Mouse (Mus musculus) splenic B cell, adult 2 months (primary cell): ENCODE data around the gene Dbt.
"Not testable (repeated sequence)": the region's sequence is repeated elsewhere in the genome, so short reads cannot be mapped to it uniquely, and the experiment has no call there.

Source experiments
- DNase-seq: peaks from one replicate; pipeline ENCODE4 v3.0.0-alpha.2; 2011; ENCODE audit warnings: low read depth, low spot score
- H3K27me3 ChIP-seq: 2 replicates; pipeline ENCODE4 v1.6.1; 2012; ENCODE audit warnings: mild to moderate bottlenecking, low read length, moderate library complexity, mixed read lengths; ENCODE audit not compliant: control insufficient read depth, poor library complexity, insufficient read depth, severe bottlenecking
- H3K36me3 ChIP-seq: 2 replicates; pipeline ENCODE4 v1.6.1; 2012; ENCODE audit warnings: mild to moderate bottlenecking, low read length, moderate library complexity, mixed read lengths; ENCODE audit not compliant: control insufficient read depth, poor library complexity, insufficient read depth, severe bottlenecking

The Dbt gene

GRCm38 (mm10) chr3:116512151-116512903 is 543 bp upstream of the Dbt start:
- Histone ChIP-seq H3K36me3 (0 out of 2 replicates have a peak, but pooled peaks cover 2% of the 10 kb centered on the region), H3K27me3 (no peaks in the 10 kb centered on the region)
- no peak for DNase-seq

GRCm38 (mm10) chr3:116520141-116520761 is 7.4 kb downstream of the Dbt start:
- H3K36me3 ChIP-seq, result peaks cover 7% of the 10 kb centered on the region; the same call in 1 of the 2 replicates
- no peak for DNase-seq
- H3K27me3 ChIP-seq, result no peaks in the 10 kb centered on the region

- H3K36me3 ChIP-seq, result peaks cover 4% of the 10 kb centered on the region; the same call in 1 of the 2 replicates
- 0 out of 2 replicates have a peak, but pooled peaks cover 1% of the 10 kb centered on the region for H3K27me3 ChIP-seq
- DNase-seq, result no peak
These were observed 16.9 kb downstream of the Dbt start for GRCm38 (mm10) chr3:116529741-116530140.

GRCm38 (mm10) chr3:116530826-116531225 is 18.0 kb downstream of the Dbt start:
- peaks cover 3% of the 10 kb centered on the region; the same call in 1 of the 2 replicates for H3K36me3 ChIP-seq
- DNase-seq, result no peak

GRCm38 (mm10) chr3:116536428-116537199 is 23.7 kb downstream of the Dbt start:
- no peaks in the 10 kb centered on the region for H3K27me3 ChIP-seq
- H3K36me3 ChIP-seq, result peaks cover 15% of the 10 kb centered on the region
- no peak for DNase-seq

More at GRCm38 (mm10) chr3:116530826-116531225, 18.0 kb downstream of the Dbt start:
- 0 out of 2 replicates have a peak, but pooled peaks cover 1% of the 10 kb centered on the region for H3K27me3 ChIP-seq

- no peak for DNase-seq
- Histone ChIP-seq H3K27me3 (no peaks in the 10 kb centered on the region), H3K36me3 (peaks cover 15% of the 10 kb centered on the region)
These were observed 24.3 kb downstream of the Dbt start for GRCm38 (mm10) chr3:116537200-116537573.

- Histone ChIP-seq H3K27me3 (no peaks in the 10 kb centered on the region), H3K36me3 (peaks cover 14% of the 10 kb centered on the region)
- DNase-seq, result no peak
These were observed 29.2 kb downstream of the Dbt start for GRCm38 (mm10) chr3:116542070-116542469.

GRCm38 (mm10) chr3:116542532-116542931 is 29.7 kb downstream of the Dbt start:
- Histone ChIP-seq H3K36me3 (peaks cover 14% of the 10 kb centered on the region), H3K27me3 (no peaks in the 10 kb centered on the region)
- no peak for DNase-seq

GRCm38 (mm10) chr3:116547430-116547829 is 34.6 kb downstream of the Dbt start:
- DNase-seq, result no peak
- H3K36me3 ChIP-seq, result peaks cover 2% of the 10 kb centered on the region
- H3K27me3 ChIP-seq, result no peaks in the 10 kb centered on the region

GRCm38 (mm10) chr3:116551362-116551761 is 38.5 kb downstream of the Dbt start:
- H3K27me3 ChIP-seq, result no peaks in the 10 kb centered on the region
- H3K36me3 ChIP-seq, result no peaks in the 10 kb centered on the region; the same call in 1 of the 2 replicates
- no peak for DNase-seq

GRCm38 (mm10) chr3:116561315-116561714 is 48.4 kb downstream of the Dbt start:
- not testable (repeated sequence) for DNase-seq, H3K36me3 ChIP-seq, H3K27me3 ChIP-seq

GRCm38 (mm10) chr3:116562408-116563094 is 49.7 kb downstream of the Dbt start, which contains the start of gene Lrrc39:
Gene Lrrc39, plus strand, starts transcription at chr3:116562973.
- Histone ChIP-seq H3K27me3 (no peaks in the 10 kb centered on the region), H3K36me3 (no peaks in the 10 kb centered on the region)
- no peak for DNase-seq

GRCm38 (mm10) chr3:116563095-116563492 is 50.2 kb downstream of the Dbt start:
- H3K27me3 ChIP-seq, result no peaks in the 10 kb centered on the region
- no peak for DNase-seq
- H3K36me3 ChIP-seq, result no peaks in the 10 kb centered on the region

- Histone ChIP-seq H3K36me3 (no peaks in the 10 kb centered on the region), H3K27me3 (no peaks in the 10 kb centered on the region)
- DNase-seq, result no peak
These were observed 57.8 kb downstream of the Dbt start for GRCm38 (mm10) chr3:116570628-116571027.
